Mouse (Mus musculus): ENCODE measurements around the gene Emc7. TPM values are rescaled to one million over a fixed set of nuclear protein-coding genes. Genes with fewer than 3 reads are reported as not detected.
"Not testable (repeated sequence)": the region's sequence is repeated elsewhere in the genome, so short reads cannot be mapped to it uniquely, and the experiment has no call there.

Gene Emc7
- polyA plus RNA-seq (2015; fragmentation: Nextera tagmentation; extraction: Ambion mirVana), result 21.5 and 22.2 TPM in 2 replicates

DNA sequence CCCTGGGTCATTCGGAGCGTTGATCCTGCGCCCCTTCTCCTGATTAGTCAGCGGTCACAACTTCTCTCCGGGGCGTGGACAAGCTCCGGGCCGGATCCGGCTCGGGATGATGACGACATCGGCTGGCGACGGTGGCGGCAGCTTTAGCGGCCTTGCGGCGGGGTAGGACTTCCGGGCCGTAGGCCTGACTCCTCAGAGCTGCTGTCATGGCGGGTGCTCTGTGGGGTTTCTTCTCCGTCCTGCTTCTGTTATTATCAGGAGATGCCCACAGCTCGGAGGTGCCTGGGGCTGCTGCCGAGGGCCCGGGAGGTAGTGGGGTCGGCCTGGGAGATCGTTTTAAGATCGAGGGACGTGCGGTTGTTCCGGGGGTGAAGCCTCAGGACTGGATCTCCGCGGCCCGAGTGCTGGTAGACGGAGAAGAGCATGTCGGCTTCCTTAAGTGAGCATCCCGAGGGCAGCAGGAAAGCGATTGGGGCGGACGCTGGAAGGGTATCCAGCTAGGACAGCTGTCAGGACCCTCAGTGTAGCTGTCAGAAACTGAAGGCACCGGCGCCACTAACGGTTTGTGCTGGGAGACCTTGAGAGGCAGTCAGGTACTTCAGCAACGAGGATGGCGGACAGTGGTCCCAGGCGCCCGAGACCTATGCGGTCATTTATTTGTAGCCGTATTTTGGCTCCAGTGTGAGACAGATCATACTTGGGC, at the start of gene Emc7:
Gene Emc7, plus strand, starts transcription at position 136 of the 703 bp plus-strand sequence.
- Histone ChIP-seq H3K27ac (peak within 1 kb of the TSS; percentile 58; the same call in 1 of the 2 replicates), H3K36me3 (no peaks in the 10 kb centered on the region)
- under 1% methylated on average over 49 of the region's 49 CpGs for WGBS

DNA sequence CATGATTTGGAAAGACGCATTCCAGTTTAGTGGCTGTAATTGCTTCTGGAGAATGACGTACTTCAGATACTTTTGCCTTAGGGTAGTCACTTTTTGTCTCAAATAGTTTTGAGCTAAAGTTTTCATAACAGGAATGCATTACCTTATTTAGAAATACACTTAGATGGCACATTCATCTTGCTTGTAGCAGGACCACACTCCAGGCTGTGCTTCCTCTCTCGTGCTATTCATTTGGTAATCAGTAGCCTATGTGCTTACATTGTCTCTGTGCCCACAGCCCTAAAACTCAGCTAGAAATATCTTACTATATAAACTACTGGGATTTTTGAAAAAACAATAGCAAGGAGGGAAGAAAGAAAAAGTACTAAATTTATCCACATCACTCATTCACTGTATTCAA, 47.8 kb upstream of the Emc7 start:
- WGBS, result 76% methylated on average over 3 of the region's 3 CpGs
- ATAC-seq (ENCODE audit: insufficient read depth, low FRiP score, low read depth), result no peak
- Histone ChIP-seq H3K4me1 (no peaks in the 10 kb centered on the region), H3K27me3 (replicated peaks) (no peaks in the 10 kb centered on the region), H3K9me3 (no peaks in the 10 kb centered on the region), H3K4me2 (no peak overlapping the region), H3K27ac (no peak overlapping the region), H3K9ac (no peak overlapping the region), H3K4me3 (replicated peaks) (no peak overlapping the region), H3K36me3 (peaks cover 11% of the 10 kb centered on the region)

More for the DNA sequence above, at the start of gene Emc7:
- peak within 1 kb of the TSS; percentile 87 for H3K9ac ChIP-seq
- no peaks in the 10 kb centered on the region for H3K9me3 ChIP-seq
- H3K4me1 ChIP-seq, result no peaks in the 10 kb centered on the region
- peak; percentile 99 for ATAC-seq (ENCODE audit: insufficient read depth, low FRiP score, low read depth)
- peak within 1 kb of the TSS; percentile 74 for H3K4me2 ChIP-seq
- no peaks in the 10 kb centered on the region for H3K27me3 ChIP-seq (replicated peaks)
- peak within 1 kb of the TSS; percentile 90 for H3K4me3 ChIP-seq (replicated peaks)

DNA sequence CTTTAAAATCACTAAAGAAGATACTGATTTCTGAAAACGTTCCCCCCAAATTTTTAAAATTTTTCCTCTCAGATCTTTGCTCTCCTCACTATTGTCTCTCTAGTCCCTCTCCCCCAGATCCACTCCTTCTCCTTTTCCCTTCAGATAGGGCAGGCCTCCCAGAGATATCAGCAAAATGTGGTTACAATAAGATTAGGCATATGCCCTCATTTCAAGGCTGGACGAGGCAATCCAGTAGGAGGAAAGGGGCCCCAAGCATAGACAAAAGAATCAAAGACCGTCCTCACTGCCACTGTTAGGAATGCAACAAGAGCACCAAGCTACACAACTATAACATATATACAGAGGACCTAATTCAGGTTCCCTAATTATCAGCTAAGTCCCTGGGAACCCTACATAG, 29.5 kb upstream of the Emc7 start:
- 60% methylated on average over 3 of the region's 3 CpGs for WGBS
- Histone ChIP-seq H3K9ac (no peak overlapping the region), H3K27ac (no peak overlapping the region), H3K4me2 (no peak overlapping the region), H3K27me3 (replicated peaks) (no peaks in the 10 kb centered on the region), H3K4me3 (replicated peaks) (no peak overlapping the region), H3K4me1 (no peaks in the 10 kb centered on the region), H3K9me3 (no peaks in the 10 kb centered on the region), H3K36me3 (no peaks in the 10 kb centered on the region)
- ATAC-seq (ENCODE audit: insufficient read depth, low FRiP score, low read depth), result no peak

DNA sequence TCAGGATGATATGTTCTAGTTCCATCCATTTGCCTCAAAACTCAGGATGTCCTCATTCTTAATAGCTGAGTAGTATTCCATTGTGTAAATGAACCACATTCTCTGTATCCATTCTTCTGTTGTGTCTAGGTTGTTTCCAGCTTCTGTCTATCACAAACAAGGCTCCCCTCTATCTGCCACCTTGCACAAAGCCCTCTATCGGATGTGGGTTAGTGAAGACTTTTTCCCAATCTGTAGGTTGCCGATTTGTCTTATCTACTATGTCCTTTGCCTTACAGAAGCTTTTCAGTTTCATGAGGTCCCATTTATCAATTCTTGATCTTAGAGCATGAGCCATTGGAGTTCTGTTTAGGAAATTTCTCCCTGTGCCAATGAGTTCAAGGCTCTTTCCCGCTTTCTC, 26.3 kb upstream of the Emc7 start:
- H3K9ac ChIP-seq, result not testable (repeated sequence)

GRCm38 (mm10) chr2:112429665-112430064, 25.1 kb upstream of the Emc7 start:
- Histone ChIP-seq H3K9me3 (no peaks in the 10 kb centered on the region), H3K4me1 (no peaks in the 10 kb centered on the region), H3K9ac (no peak overlapping the region), H3K36me3 (no peaks in the 10 kb centered on the region), H3K4me2 (no peak overlapping the region), H3K27ac (no peak overlapping the region), H3K27me3 (replicated peaks) (no peaks in the 10 kb centered on the region), H3K4me3 (replicated peaks) (no peak overlapping the region)
- 83% methylated on average over 4 of the region's 4 CpGs for WGBS
- ATAC-seq (ENCODE audit: insufficient read depth, low FRiP score, low read depth), result no peak

More for the DNA sequence above, 26.3 kb upstream of the Emc7 start:
- H3K4me3 ChIP-seq (replicated peaks); H3K27me3 ChIP-seq (replicated peaks); H3K4me1 ChIP-seq; H3K36me3 ChIP-seq; H3K4me2 ChIP-seq; H3K27ac ChIP-seq; ATAC-seq (ENCODE audit: insufficient read depth, low FRiP score, low read depth); H3K9me3 ChIP-seq: not testable (repeated sequence)
- WGBS, result 81% methylated on average over 3 of the region's 3 CpGs

- Histone ChIP-seq H3K4me1 (no peaks in the 10 kb centered on the region), H3K9ac (no peak overlapping the region), H3K27me3 (replicated peaks) (no peaks in the 10 kb centered on the region), H3K36me3 (no peaks in the 10 kb centered on the region), H3K27ac (no peak overlapping the region), H3K4me2 (no peak overlapping the region), H3K4me3 (replicated peaks) (no peak overlapping the region), H3K9me3 (no peaks in the 10 kb centered on the region)
- WGBS, result 31% methylated on average over 5 of the region's 5 CpGs
- no peak for ATAC-seq (ENCODE audit: insufficient read depth, low FRiP score, low read depth)
Observed at GRCm38 (mm10) chr2:112430403-112430802, 24.4 kb upstream of the Emc7 start.

- ATAC-seq (ENCODE audit: insufficient read depth, low FRiP score, low read depth), result no peak
- Histone ChIP-seq H3K4me3 (replicated peaks) (no peak overlapping the region), H3K27me3 (replicated peaks) (no peaks in the 10 kb centered on the region), H3K9ac (no peak overlapping the region), H3K4me2 (no peak overlapping the region), H3K9me3 (no peaks in the 10 kb centered on the region), H3K27ac (no peak overlapping the region), H3K4me1 (no peaks in the 10 kb centered on the region), H3K36me3 (no peaks in the 10 kb centered on the region)
- WGBS, result 85% methylated on average over 2 of the region's 2 CpGs
Observed at GRCm38 (mm10) chr2:112432523-112432922, 22.3 kb upstream of the Emc7 start.

DNA sequence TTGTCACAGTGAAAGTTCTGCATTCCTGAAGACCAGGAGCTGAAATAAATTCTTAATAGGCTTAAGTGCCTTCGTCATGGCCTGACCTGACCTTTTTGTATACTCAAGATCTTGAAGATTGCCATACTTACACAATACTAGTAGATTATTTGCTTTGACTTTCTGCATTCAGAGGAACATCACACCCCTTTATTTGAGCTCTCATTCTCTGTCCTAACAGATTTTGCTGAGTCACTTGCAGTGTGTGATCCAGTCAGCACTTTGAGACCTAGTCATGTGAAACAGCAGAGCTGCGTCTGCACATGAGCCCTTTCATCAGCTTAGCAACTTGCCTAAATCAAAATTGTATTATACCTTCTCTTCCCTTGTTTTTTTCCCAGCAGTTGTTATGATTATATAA, 21.4 kb upstream of the Emc7 start:
- H3K27ac ChIP-seq, result no peak overlapping the region
- H3K36me3 ChIP-seq, result no peaks in the 10 kb centered on the region
- no peak overlapping the region for H3K4me3 ChIP-seq (replicated peaks)
- no peaks in the 10 kb centered on the region for H3K27me3 ChIP-seq (replicated peaks)
- H3K4me2 ChIP-seq, result no peak overlapping the region
- ATAC-seq (ENCODE audit: insufficient read depth, low FRiP score, low read depth), result no peak; the same call in 1 of the 2 replicates
- no peaks in the 10 kb centered on the region for H3K9me3 ChIP-seq
- no peaks in the 10 kb centered on the region for H3K4me1 ChIP-seq
- 47% methylated on average over 2 of the region's 2 CpGs for WGBS
- H3K9ac ChIP-seq, result no peak overlapping the region

- H3K4me3 ChIP-seq (replicated peaks), result no peak overlapping the region
- 78% methylated on average over 4 of the region's 4 CpGs for WGBS
- H3K4me1 ChIP-seq, result no peaks in the 10 kb centered on the region
- no peak overlapping the region for H3K27ac ChIP-seq
- no peaks in the 10 kb centered on the region for H3K36me3 ChIP-seq
- H3K9me3 ChIP-seq, result no peaks in the 10 kb centered on the region
- no peaks in the 10 kb centered on the region for H3K27me3 ChIP-seq (replicated peaks)
- no peak overlapping the region for H3K4me2 ChIP-seq
- H3K9ac ChIP-seq, result no peak overlapping the region
- no peak for ATAC-seq (ENCODE audit: insufficient read depth, low FRiP score, low read depth)
Observed at GRCm38 (mm10) chr2:112436292-112436691, 18.5 kb upstream of the Emc7 start.

- 86% methylated on average over 2 of the region's 2 CpGs for WGBS
- Histone ChIP-seq H3K4me1 (no peaks in the 10 kb centered on the region), H3K27me3 (replicated peaks) (no peaks in the 10 kb centered on the region), H3K9me3 (no peaks in the 10 kb centered on the region), H3K4me2 (no peak overlapping the region), H3K9ac (no peak overlapping the region), H3K36me3 (no peaks in the 10 kb centered on the region), H3K27ac (no peak overlapping the region), H3K4me3 (replicated peaks) (no peak overlapping the region)
- ATAC-seq (ENCODE audit: insufficient read depth, low FRiP score, low read depth), result no peak
Observed at GRCm38 (mm10) chr2:112437589-112437988, 17.2 kb upstream of the Emc7 start.

GRCm38 (mm10) chr2:112443491-112443890, 11.3 kb upstream of the Emc7 start:
- no peaks in the 10 kb centered on the region for H3K27me3 ChIP-seq (replicated peaks)
- no peaks in the 10 kb centered on the region for H3K36me3 ChIP-seq
- 53% methylated on average over 2 of the region's 2 CpGs for WGBS
- no peak overlapping the region for H3K9ac ChIP-seq
- no peaks in the 10 kb centered on the region for H3K4me1 ChIP-seq
- no peak overlapping the region for H3K27ac ChIP-seq
- ATAC-seq (ENCODE audit: insufficient read depth, low FRiP score, low read depth), result no peak
- H3K4me3 ChIP-seq (replicated peaks), result no peak overlapping the region
- no peaks in the 10 kb centered on the region for H3K9me3 ChIP-seq
- H3K4me2 ChIP-seq, result no peak overlapping the region

GRCm38 (mm10) chr2:112445511-112445910, 9.3 kb upstream of the Emc7 start:
- Histone ChIP-seq H3K4me3 (replicated peaks) (no peak overlapping the region), H3K4me2 (no peak overlapping the region), H3K27ac (no peak overlapping the region), H3K36me3 (no peaks in the 10 kb centered on the region), H3K9me3 (no peaks in the 10 kb centered on the region), H3K9ac (no peak overlapping the region), H3K4me1 (no peaks in the 10 kb centered on the region), H3K27me3 (replicated peaks) (no peaks in the 10 kb centered on the region)
- ATAC-seq (ENCODE audit: insufficient read depth, low FRiP score, low read depth), result no peak

DNA sequence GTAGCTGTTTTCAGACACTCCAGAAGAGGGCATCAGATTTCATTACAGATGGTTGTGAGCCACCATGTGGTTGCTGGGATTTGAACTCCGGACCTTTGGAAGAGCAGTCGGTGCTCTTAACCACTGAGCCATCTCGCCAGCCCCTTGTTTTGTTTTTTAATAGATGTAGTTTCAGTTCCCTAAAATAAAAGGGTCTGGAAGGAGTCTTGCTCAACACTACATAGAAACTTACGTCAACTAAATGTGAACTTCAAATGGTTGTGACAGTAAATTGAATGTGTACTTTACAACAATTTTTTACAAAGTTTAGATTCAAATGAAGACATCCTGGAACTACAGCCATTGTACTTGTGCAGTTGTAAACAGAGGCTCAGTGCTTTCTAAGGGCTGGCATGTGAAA, 6.8 kb upstream of the Emc7 start:
- not testable (repeated sequence) for H3K4me2 ChIP-seq; ATAC-seq (ENCODE audit: insufficient read depth, low FRiP score, low read depth); H3K4me1 ChIP-seq; H3K9ac ChIP-seq; H3K27me3 ChIP-seq (replicated peaks); H3K27ac ChIP-seq; H3K4me3 ChIP-seq (replicated peaks); H3K36me3 ChIP-seq; H3K9me3 ChIP-seq
- 77% methylated on average over 4 of the region's 4 CpGs for WGBS
